Mouse (Mus musculus): Measurements from ENCODE around the gene Jmy. TPM values are rescaled to one million over a fixed set of nuclear protein-coding genes. Genes with fewer than 3 reads are reported as not detected.

Jmy gene
- total and polyA plus RNA-seq, 2 experiments from 2014 or later: 9.4 to 39.4 TPM

- no peak for TF ChIP-seq CTCF (IDR thresholded peaks at IDR 0.05; ENCODE audit: low read depth)
- no peaks in the 10 kb centered on the region; the same call in 1 of the 2 replicates for H3K36me3 ChIP-seq (ENCODE audit: insufficient read depth, low read length)
- ATAC-seq (no peak), DNase-seq (ENCODE audit: low spot score) (no peak)
- H3K27ac ChIP-seq: no peak overlapping the region
- H3K9me3 ChIP-seq (ENCODE audit: low read length): no peaks in the 10 kb centered on the region
- WGBS: 95% methylated on average over 5 of the region's 5 CpGs
- no peaks in the 10 kb centered on the region for H3K4me1 ChIP-seq (ENCODE audit: insufficient read depth, low read length)
- H3K27me3 ChIP-seq (ENCODE audit: insufficient read depth, low read length): no peaks in the 10 kb centered on the region
- no peak overlapping the region for H3K4me3 ChIP-seq (ENCODE audit: low read length)
- H3K4me2 ChIP-seq (ENCODE audit: low read depth, low read length): no peak overlapping the region
- H3K9ac ChIP-seq (replicated peaks; ENCODE audit: low read length): no peak overlapping the region
These were observed 116.5 kb downstream of the Jmy start for GRCm38 (mm10) chr13:93383092-93383491.

GRCm38 (mm10) chr13:93381301-93381700, 118.3 kb downstream of the Jmy start:
- DNase-seq (ENCODE audit: low spot score): no peak
- no peaks in the 10 kb centered on the region for H3K9me3 ChIP-seq (ENCODE audit: low read length)
- no peaks in the 10 kb centered on the region for H3K36me3 ChIP-seq (ENCODE audit: insufficient read depth, low read length)
- TF ChIP-seq CTCF (IDR thresholded peaks at IDR 0.05; ENCODE audit: low read depth): no peak
- no peaks in the 10 kb centered on the region for H3K4me1 ChIP-seq (ENCODE audit: insufficient read depth, low read length)
- ATAC-seq: no peak
- WGBS: 79% methylated on average over 1 of the region's 1 CpGs
- H3K4me3 ChIP-seq (ENCODE audit: low read length): no peak overlapping the region
- H3K27me3 ChIP-seq (ENCODE audit: insufficient read depth, low read length): no peaks in the 10 kb centered on the region
- H3K4me2 ChIP-seq (ENCODE audit: low read depth, low read length): no peak overlapping the region
- no peak overlapping the region for H3K27ac ChIP-seq
- no peak overlapping the region for H3K9ac ChIP-seq (replicated peaks; ENCODE audit: low read length)

GRCm38 (mm10) chr13:93380399-93381063, 119.1 kb downstream of the Jmy start:
- DNase-seq (ENCODE audit: low spot score): no peak
- Histone ChIP-seq H3K9me3 (ENCODE audit: low read length) (no peaks in the 10 kb centered on the region), H3K4me1 (ENCODE audit: insufficient read depth, low read length) (no peaks in the 10 kb centered on the region), H3K9ac (replicated peaks; ENCODE audit: low read length) (no peak overlapping the region), H3K36me3 (ENCODE audit: insufficient read depth, low read length) (no peaks in the 10 kb centered on the region), H3K27me3 (ENCODE audit: insufficient read depth, low read length) (no peaks in the 10 kb centered on the region), H3K4me2 (ENCODE audit: low read depth, low read length) (no peak overlapping the region), H3K4me3 (ENCODE audit: low read length) (no peak overlapping the region), H3K27ac (no peak overlapping the region)
- 97% methylated on average over 8 of the region's 8 CpGs for WGBS
- TF ChIP-seq CTCF (IDR thresholded peaks at IDR 0.05; ENCODE audit: low read depth): no peak
- no peak for ATAC-seq

Other genes starting within 250 kb of the Jmy start
- gene Homer1, start 200.2 kb downstream of the Jmy start, total RNA-seq (2014; rRNA removed): 58.2 and 63.7 TPM in 2 replicates
- 9.8 and 10.0 TPM in 2 replicates for gene Homer1, start 200.2 kb downstream of the Jmy start, polyA plus RNA-seq (2015; fragmentation: Nextera tagmentation; extraction: Ambion mirVana)
- gene Bhmt, start 138.2 kb upstream of the Jmy start, total RNA-seq (2014; rRNA removed): 0.05 TPM in 1 of 2 replicates, not detected in the other
- 0.98 and 1.1 TPM in 2 replicates for gene Bhmt, start 138.2 kb upstream of the Jmy start, polyA plus RNA-seq (2015; fragmentation: Nextera tagmentation; extraction: Ambion mirVana)
- gene Bhmt2, start 174.5 kb upstream of the Jmy start, total RNA-seq (2014; rRNA removed): not detected in 2 replicates
- 0.05 and 0.14 TPM in 2 replicates for gene Bhmt2, start 174.5 kb upstream of the Jmy start, polyA plus RNA-seq (2015; fragmentation: Nextera tagmentation; extraction: Ambion mirVana)
- gene Dmgdh, start 174.6 kb upstream of the Jmy start, total RNA-seq (2014; rRNA removed): 0.07 and 0.21 TPM in 2 replicates
- gene Dmgdh, start 174.6 kb upstream of the Jmy start, polyA plus RNA-seq (2015; fragmentation: Nextera tagmentation; extraction: Ambion mirVana): 0.28 and 0.43 TPM in 2 replicates

Measured in hindbrain, postnatal 0 days (tissue).